Mouse (Mus musculus): Measurements from ENCODE around the gene Fam90a1a.
"Not testable (repeated sequence)": the region's sequence is repeated elsewhere in the genome, so short reads cannot be mapped to it uniquely, and the experiment has no call there.

The Fam90a1a gene

DNA sequence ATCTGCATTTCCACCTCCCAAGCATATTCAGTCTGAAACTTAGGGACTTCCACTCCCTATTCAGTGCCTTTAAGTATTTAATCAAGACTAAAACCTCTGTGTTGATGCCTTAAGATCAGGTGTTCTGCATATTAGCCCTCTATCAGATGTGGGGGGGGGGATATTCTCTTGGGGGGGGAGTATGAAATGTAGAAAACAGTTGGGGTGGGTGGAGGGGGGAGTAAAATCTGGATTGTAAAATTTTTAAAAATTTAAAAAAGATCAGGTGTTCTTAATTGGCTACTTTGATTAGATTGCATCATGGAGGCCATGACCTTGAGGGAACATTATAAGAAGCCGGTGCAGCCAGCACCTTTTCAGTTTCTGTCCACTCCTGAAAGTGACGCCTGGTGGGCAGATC lies at the start of gene Fam90a1a:
Gene Fam90a1a, plus strand, starts transcription at position 301 of the 400 bp plus-strand sequence.
- DNase-seq (ENCODE audit: low spot score in 2 of 2) = no peak

DNA sequence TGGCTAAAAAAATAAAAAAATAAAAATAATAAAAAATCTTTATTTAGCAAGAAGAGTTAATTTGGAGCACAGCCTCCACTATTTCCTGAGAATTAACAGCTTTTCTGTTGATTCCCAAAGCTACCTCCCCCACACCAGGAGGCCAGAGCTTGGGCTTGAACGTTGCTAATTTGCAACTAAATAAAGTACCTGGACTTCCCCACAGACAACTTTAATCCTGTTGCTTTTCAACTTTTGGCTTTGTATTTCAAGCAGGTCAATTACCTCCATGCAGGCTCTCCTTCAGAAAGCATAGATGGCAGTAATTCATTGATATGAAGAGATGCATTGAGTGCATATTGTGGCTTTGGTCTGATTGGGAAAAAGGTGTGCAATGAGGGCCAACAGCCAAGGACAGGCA lies 46.6 kb upstream of the Fam90a1a start:
- DNase-seq (ENCODE audit: low spot score in 2 of 2) = no peak

DNA sequence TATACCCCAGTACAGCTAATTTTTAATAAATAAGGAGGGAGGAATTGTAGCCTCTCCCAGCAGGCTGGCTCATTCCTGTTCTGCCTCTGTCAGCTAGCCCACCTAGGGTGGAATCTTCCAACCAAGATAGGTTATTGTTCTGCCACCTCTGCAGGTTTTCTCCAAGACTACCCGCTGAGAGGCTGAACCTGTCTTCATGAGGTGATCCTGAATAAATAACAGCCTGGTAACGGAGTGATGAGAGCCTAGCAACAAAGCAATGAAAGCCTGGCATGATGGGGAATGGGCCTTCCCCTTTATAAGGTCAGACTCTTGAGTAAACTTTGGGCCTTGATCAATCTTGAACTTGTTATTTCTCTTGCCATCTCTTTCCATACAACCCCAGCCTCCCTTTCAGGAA lies 46.0 kb upstream of the Fam90a1a start:
- no peak for DNase-seq (ENCODE audit: low spot score in 2 of 2)

DNA sequence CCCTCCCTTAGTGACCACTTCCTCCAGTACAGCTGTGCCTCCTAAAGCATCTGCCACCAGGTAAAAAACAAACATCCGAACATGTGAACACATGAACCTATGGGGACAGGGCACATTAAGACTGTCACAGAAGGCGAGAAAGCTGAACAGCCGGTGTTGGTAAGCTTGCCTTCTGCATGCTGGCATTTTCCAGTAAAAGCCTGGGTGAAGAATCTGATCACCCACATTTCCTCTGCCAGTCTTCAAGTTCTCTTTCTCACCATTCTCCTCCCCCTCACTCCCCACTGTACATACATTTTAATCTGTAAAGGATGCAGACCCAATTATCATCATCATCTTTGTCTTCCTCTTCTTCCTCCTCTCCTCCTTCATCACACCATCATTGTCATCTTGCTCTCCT lies 42.9 kb upstream of the Fam90a1a start:
- DNase-seq (ENCODE audit: low spot score in 2 of 2) = no peak

DNA sequence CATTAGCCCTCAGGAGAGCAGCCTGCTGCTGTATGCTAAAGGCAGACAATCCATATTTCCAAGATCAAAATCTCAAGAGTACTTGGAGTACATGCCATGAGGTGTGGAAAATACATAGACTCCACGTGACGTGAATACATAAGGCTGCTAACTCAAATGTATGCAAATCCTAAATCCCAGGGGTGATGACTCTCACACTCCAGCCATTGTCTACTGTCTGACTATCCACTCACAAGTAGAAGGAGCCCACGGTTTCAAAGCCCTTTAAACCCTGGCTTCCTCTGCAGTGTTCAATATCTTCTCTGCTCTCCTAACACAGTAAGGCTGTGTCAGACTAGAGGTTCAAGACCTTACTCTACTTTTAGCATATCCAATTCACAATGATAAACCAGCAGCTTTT lies 27.8 kb upstream of the Fam90a1a start:
- not testable (repeated sequence) for DNase-seq (ENCODE audit: low spot score in 2 of 2)

DNA sequence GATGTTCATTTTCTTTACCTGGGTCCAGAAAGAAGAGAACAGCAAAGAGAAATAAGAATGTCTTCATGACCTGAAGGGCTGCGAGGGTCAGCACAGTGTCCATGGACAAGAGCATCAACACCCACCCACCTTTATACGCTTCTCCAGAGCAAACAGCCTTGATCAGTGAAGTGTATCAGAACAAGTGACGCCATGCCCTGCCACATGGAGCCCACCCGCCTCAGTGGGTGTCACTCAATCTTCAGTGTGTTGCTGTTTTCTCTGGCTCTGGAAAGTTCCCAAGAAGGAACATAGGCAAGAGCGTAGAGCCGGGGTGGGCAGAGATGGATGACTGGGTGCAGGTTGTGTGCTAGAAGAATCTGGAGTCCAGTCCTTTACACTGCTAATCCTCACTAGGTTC lies 25.9 kb upstream of the Fam90a1a start, which contains the start of gene Defb15:
Gene Defb15, minus strand, starts transcription at position 101 of the 400 bp plus-strand sequence.
- DNase-seq (ENCODE audit: low spot score in 2 of 2) = no peak

DNA sequence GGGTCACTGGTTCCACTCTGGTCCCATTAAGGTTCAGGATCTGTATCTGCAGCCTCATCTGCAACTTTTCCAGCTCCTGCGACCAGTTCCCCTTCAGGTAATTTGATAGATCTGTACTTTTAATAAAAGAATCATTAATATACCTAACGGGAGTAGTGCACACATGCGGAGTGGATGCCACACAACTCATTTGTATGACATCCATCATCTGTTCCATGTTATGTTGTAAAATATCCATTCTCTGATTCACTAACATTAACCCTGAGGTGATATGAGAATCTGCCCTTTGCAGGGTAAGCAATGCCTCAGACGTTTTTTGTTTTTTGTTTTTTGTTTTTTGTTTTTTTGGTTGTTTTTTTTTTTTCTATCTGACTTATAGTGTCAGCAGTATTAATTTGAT lies 20.5 kb upstream of the Fam90a1a start, which contains the start of gene Defb35:
Gene Defb35, plus strand, starts transcription at position 301 of the 400 bp plus-strand sequence.
- DNase-seq (ENCODE audit: low spot score in 2 of 2) = not testable (repeated sequence)

DNA sequence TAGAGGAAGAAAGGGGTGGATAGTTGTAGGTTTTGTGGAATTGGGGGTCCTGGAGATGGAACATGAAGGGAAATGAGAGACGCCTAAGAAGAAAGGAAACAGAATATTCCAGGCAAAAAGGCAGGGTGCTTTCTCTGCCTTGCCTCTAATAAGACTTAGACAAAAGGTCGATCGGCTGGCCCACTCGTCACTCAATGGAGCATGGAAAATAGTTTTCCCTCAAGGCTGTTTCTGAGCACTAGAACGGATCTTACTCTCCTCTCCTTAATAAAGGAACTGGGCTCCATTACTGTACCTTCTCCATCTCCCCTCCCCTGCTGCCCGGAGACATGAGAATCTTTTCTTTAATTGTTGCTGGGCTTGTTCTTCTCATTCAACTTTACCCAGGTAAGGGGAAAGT lies 12.1 kb upstream of the Fam90a1a start, which contains the start of gene Defb13:
Gene Defb13, plus strand, starts transcription at position 301 of the 400 bp plus-strand sequence.
- DNase-seq (ENCODE audit: low spot score in 2 of 2) = no peak

DNA sequence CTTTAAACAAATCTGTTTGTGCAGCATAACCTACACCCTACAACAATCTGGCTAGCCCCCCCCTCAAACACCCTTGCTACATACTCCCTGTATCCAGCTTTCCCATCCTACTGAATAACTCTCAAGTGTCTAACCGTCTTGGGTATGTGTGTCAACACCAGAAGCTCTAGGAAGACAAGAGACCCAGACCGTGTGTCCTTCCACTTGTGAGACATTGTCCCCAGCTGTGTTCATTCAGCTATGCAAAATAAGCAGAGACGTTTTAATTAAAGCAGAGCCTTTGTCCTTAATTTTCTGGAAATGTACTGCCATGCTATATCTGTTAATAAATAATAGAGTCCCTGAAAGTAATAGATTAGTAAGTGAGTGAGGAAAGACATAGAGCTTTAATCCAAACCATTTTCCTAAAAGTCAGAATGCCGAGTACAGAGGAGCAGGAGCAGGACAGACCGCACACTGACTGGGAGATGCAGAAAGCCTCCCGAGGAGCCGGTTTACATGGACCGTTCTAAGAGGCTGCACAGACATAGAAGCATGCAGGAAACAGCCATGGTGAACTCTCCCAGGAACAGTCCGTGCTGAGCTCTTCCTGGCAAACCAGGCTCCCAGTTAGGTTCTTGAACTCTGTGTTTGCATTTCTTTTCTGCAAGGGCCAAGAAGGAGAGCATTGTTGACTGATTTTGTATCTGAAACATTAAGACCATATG lies 11.1 kb upstream of the Fam90a1a start:
- DNase-seq (ENCODE audit: low spot score in 2 of 2) = no peak

DNA sequence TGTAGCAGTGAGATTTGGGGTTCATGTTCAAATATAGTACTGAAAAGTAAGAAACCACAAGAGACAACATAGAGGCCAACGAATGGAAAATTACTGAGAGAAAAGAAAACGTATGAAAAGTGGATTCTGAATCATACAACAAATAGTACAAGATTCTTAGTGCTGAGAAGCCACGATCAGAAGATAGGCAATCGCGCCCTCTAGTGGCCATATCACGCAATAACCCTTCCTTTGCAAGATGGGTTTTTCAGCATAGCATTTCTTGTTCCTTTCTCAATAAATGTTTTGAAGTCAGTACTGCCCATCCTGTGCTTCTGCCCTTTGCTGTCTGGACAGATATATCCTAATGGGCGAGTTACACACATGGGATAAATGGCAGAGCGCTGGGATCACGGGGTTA lies 3.2 kb upstream of the Fam90a1a start:
- DNase-seq (ENCODE audit: low spot score in 2 of 2) = no peak

DNA sequence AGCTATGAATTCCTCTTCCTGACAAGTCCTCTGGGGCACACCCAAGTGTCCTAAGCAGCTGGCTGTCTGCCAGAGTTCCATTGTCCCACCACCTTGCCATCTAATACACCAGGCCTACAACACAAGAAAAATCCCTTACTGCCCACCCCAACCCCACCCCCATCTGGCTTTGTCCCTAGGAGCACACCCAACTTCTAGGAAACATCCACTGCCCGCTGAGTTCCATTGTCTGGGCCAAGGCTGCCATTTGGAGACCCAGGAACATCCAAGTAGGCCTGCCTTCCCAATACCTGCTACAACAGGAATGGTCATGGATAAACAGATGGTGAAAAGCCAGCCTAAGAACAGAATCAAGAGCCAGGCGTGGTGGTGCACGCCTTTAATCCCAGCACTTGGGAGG lies 2.2 kb upstream of the Fam90a1a start:
- no peak for DNase-seq (ENCODE audit: low spot score in 2 of 2)

DNA sequence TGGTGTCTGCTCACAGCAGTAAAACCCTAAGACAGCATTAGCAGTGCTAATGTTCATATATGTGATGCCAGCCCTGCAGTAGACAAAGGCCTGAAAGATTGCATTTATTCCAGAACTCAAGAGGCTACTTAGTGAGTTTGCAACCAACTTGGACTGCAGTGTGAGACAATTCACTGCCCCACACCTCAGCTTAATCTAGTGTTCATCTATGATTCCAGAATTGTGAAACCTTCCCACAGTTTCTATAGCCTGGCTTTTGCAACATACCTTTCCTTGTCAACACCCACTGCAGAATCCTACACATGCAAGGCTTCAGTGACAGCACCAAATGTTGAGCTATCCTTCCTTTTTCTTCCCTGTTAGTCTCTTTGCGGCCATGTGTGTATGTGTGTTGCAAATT lies 8.1 kb downstream of the Fam90a1a start:
- no peak for DNase-seq (ENCODE audit: low spot score in 2 of 2)

DNA sequence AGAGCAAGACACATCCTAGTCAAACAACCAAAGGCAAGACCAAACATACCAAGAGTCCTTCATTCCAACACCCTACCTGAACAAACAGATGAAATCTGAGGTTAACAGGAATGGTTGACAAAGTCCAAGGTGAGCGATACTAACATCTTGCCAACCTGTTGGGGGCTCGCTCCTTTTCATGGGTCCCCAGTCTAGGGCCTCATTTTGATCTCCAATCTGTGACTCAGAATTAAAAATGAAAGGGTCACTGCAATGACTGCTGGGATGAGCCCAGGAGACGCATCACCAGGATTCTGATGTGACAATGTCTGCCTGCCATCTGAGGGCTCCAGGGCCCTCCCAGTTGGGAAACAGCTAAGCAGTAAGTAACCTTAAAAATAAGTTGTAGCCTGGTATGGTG lies 11.0 kb downstream of the Fam90a1a start, which contains the start of gene Ccdc70:
Gene Ccdc70, plus strand, starts transcription at position 301 of the 400 bp plus-strand sequence.
- no peak for DNase-seq (ENCODE audit: low spot score in 2 of 2)

DNA sequence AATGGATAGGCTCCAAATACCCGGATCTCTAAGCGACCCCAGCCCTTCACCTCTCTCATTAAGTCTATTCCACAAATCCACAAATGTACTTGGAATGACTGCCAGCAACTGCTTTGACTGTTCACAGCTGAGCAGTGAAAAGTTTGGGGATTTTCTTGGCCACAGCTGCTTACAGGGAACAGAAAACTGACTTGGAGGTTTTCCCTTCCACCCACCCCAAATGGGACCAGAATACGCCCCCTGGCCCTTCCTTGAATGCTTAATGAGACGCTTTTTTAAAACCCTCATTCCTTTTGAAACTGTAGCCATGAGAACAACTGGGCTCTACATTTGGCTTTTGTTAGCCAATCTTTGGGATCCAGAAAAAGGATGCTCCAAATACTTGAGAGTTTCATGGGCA lies 19.7 kb downstream of the Fam90a1a start:
- no peak for DNase-seq (ENCODE audit: low spot score in 2 of 2)

DNA sequence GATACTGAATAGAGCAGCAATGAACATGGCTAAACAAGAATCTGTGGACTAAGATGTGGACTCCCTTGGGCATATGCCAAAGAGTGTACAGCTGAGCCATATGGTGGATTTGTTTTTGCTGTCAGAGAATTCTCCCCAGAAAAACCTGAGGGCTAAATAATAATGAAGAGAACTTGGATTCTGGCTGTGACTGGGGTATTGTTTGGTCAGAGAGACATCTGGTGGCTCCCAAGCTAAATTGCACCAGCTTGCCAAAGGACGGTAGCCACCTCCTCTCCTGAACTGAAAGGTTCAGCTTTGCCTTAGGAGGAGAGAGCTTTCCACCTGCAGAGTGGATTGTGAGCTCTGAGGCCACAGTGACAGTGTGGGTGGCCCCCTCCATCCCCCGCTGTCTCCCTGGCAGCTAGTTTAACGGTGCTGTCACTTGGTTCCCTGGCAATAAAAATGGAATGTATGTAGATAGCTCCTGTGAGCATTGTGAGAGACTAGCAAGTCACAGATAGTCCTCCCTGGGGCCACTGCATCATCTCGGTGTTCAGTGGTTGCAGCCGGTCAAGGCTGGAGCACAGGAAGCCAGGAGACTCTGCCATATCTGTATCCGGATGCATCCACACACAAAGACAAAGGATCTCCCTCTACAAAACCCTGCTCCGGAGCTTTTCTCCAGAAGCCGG lies 23.3 kb downstream of the Fam90a1a start:
- DNase-seq (ENCODE audit: low spot score in 2 of 2) = no peak

DNA sequence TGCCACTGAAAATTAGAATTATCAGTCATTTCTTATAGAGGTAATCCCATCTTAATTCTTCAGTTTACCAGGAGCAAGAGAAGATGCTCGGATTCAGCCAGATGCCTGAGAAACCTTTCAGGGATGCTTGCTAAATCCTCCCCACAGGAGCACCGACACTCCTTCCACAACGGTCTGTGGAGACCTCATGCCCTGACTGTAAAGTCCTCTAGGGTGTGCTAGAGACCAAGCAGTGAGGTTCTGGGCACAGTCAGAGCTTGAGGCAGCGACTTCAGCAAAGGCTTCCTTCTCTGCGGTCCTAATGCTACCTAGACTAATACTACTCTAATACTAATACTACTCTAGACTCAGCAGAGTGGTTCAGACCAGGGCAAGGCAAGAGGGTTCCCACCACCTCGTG lies 33.7 kb downstream of the Fam90a1a start:
- no peak for DNase-seq (ENCODE audit: low spot score in 2 of 2)

DNA sequence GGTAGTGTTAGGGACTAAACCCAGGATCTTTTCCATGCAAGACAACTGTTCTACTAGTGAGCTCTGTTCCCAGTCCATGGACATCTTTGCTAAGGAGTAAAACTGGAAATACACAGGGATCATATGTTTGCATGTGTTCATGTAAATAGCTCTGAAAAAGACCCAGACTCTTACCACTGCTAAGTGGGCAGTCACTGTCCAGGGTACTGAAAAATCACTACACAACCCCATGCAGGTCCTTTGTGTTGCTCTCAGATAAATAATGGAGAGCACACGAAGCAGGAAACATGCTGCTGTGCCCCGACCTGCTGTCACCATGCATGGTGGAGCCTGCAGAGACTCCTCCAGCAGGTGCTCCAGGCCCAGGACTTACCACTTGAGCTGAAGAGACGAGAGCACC lies 36.7 kb downstream of the Fam90a1a start:
- DNase-seq (ENCODE audit: low spot score in 2 of 2) = no peak

DNA sequence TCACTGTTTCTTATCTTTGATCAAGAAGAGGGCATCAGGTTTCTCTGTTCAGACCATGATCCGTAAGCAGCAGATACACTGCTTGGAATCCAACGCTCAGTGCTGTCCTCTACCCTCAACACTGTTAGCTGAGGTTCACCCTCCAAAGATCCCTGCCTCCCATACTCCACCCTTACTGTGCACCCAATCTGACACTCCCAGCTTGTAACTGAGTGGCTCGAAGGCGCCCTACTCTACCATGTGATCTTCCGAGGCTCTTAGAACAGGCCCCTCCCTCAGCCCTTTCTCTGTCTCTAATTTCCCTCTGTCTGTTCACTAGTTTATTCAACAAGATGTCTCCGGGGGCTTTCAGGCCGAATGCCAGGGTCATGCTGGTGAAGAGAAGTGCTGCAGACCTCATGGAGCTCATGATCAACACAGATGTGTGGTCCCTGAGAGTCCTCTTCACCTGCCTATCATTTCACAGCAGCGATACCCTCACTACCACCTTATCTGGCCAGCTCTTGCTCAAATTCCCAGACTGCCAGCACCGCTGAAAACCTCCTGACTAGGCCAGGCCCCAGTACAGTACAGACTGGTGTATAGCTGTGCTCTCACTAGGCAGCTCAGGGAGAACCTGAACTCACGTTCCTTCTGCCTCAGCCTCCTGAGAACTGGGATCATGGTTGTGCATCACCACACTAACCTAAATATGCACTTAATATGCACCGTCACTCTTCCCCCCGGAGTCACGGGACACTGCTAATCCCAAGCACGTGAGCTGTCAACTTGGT lies 46.4 kb downstream of the Fam90a1a start:
- DNase-seq (ENCODE audit: low spot score in 2 of 2) = no peak

DNA sequence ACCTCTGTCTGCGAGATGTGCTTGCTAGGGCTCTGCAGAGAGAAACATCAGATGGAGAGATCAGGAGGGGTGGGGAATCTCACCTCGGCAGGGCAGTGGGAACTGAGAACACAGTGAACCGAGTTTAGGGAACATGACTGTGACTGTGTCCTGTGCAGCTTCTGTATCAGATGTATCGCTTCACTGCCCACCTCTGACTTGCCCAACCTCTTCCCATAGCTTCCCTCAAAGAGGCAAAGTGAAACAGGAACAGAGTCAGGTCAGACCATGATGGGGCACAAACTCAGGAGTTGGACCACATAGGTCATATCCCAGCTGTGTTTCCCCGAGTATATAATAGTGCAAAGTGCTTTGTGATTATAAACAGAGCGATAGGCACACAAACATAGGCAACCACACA lies 47.9 kb downstream of the Fam90a1a start:
- no peak for DNase-seq (ENCODE audit: low spot score in 2 of 2)

DNA sequence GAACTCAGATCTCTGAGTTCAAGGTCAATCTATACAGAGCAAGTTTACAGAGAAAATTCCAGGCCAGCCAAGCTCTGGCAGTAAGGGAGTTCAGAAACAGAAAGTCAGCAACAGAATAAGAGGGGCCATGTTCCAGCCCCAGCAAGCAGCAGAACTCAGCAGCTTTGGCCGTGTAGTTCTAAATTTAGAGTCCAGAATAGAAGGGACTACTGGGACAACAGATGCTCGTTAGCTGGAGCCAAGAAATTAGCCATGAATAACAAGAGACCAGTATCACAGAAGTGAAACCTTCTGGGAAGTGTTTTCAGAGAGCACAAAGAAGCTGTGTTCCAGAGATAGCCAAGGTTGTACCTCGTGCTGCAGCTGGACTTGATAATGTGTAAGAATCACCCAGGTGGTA lies 50.9 kb downstream of the Fam90a1a start:
- DNase-seq (ENCODE audit: low spot score in 2 of 2) = no peak

DNA sequence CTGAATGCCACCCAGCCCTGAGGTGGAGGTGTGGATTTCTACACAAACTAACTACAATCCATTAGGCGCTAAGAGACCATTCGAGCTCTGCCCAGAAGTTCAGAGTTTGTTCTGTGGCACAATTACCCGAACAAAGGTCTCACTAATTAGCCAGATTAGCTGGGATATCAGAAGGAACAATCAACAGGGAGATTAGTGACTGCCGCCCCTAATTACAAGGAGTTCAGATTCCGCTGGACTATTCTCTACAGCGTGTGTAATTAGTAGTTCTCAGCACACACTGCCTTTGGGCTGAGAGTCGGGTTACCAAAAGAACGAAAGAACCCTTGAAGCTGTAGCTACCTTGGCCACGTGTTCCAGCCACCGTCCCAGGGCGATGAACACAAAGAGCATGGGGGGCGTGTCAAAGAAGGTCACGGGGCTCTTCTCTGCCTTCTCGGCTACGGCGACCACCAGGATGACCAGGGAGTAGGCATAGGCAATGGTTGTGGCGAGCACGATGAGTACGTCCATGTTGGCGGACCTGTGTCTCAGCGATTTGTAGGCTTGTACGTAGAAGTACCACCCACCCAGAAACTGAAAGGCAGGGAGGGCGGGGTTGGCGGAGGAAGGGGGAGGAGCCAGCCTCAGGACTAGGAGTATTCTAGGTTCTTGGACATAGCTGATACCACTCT lies 54.7 kb downstream of the Fam90a1a start:
- DNase-seq (ENCODE audit: low spot score in 2 of 2) = no peak
